Mouse (Mus musculus) common myeloid progenitor, adult 5-6 weeks (primary cell): ENCODE measurements around the gene Ntn4. TPM values are rescaled to one million over a fixed set of nuclear protein-coding genes. Genes with fewer than 3 reads are reported as not detected.

Source experiments
- ATAC-seq: replicated peaks from 2 replicates; pipeline ENCODE4 v1.8.0; 2016; ENCODE audit warnings: low read depth, mild to moderate bottlenecking, moderate TSS enrichment, inconsistent platforms; ENCODE audit not compliant: poor library complexity, severe bottlenecking
- total RNA-seq: library from RNA; stranded (forward); fragments of 200-1000, 187-1606 nt; gene quantifications from 2 replicates; pipeline ENCODE4 v1.2.3, GENCODE M21; 2017

Gene Ntn4
- total RNA-seq, 1 experiment from 2014 or later, result 4.8 TPM

DNA sequence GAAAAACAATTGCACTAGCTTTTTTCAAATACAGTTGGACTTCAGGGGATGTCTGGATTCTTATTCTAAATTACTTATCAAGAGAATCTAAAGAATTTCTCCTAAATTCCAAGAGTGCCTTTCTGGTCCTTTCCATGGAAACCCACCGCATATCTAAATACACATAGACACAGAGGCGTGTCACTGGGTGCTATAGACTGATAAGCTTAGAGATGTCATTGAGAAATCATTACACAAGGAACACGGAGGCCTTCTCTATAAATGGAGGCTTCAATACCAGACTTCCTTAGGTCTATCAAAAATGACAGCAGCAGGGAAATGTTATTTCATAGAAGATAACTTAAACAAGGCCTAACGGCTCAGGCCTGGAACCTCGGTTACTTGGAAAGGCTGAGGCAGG lies 68.0 kb downstream of the Ntn4 start:
- no peak for ATAC-seq

DNA sequence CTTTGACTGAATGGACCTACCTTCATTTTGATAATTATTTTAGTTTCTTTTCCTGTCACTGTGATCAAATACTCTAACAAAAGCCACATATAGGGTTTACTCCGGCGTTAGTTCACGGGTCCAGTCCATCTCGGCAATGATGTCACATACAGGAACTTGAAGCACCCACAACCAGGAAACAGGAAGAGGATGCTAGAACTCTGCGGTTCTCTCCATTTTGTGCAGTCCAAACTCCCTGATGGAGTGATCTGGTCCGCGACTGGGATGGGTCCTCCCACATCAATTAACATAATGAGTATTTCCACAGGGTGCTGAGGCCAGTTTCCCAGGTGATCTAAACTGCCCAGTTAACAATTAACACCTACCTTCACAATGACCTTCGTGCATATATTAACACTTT lies 69.1 kb downstream of the Ntn4 start:
- ATAC-seq, result 0 out of 2 replicates have a peak, but pooled peaks have one; percentile 47

DNA sequence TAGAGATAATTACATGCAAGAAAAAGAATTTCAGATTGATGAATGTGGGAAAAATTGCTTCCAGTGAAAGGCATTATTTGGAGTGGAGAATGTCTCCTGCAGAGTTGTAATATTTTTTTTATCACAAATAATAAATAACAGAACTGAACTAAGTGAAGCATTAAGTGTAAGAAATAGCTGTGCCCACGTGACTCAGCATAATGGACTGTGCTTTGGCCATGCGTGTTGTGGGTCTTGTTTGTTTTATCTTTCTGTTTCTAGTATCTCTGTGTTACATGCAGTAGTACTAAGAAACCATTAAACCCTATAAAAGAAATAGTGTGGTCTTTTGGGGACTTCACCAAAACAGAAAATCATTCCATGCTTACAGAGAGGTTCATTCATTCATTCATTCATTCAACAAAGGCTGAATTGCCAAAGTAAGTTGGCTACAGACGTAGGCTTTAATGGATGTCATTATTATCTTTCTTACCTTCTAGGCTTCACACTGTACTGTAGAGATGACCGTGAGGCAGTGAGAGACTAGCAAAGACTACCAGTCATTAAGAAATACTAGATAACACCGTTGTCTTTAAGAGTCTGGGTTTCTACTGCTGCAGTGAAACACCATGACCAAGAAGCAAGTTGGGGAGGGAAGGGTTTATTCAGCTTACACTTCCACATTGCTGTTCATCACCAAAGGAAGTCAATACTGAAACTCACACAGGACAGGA lies 81.3 kb downstream of the Ntn4 start:
- ATAC-seq, result no peak

DNA sequence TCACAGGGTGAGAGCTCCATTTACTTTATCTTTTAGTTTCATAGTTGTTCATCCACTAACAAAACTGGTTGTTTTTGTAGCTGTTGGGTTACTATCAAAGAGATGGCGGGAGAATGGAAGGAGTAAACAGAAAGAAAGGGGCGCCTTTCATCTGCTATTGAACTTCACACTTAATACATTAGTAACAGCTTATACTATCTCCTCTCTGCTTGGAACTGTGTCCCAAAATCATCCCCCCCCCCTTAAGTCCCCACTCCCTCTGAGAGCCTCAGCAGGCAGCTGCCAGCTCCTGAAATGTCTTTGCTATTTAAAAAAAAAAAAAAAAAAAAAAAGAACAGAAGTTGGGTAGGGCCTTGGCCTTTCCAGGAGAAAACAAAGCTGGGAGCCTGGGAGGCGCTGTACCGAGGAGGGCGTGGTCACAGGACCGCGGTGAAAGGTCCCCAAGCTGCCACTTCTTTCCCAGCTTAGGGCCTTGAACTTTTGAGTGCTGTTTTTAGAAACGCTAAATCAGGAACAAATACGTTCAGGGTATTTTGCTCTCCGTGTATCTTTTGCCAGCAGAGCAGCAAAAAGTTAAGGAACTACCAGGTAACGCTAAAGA lies 83.6 kb downstream of the Ntn4 start:
- 0 out of 2 replicates have a peak, but pooled peaks have one; percentile 36 for ATAC-seq

DNA sequence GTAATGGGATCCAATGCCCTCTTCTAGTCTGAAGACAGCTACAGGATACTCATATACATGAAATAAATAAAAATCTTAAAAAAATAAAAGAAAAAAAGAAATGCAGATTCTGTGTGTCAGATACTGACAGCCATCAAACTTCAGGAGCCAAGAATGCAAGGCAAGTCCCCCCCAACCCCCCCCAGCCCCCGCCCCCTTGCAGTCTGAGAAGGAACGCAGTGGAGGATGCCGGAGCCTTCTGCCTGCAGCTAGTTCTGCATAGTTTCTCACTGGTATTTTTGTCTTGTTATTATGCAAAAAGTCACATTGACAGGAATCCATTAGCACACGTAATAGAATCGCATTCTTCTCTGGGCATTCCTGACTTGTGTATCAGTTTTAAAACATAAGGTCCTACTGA lies 87.7 kb downstream of the Ntn4 start:
- no peak for ATAC-seq

DNA sequence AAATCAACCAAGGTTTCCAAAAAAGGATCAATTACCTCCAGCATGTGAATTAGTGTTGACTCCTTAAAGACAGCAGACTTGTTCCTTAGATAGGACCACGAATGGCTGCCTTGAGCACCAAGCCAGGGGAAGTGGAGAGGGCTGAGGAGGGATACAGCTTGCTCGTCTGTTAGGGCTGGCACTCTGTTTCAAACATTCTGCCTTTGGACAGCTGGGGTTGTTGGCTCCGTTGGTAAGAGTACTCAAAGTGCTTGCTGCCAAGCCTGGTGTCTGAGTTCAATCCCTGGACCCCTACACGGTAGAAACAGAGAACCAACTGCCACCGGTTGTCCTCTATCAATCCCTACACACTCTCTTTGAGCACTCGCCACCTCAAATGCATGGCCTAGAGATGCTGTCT lies 90.0 kb downstream of the Ntn4 start:
- ATAC-seq, result no peak

DNA sequence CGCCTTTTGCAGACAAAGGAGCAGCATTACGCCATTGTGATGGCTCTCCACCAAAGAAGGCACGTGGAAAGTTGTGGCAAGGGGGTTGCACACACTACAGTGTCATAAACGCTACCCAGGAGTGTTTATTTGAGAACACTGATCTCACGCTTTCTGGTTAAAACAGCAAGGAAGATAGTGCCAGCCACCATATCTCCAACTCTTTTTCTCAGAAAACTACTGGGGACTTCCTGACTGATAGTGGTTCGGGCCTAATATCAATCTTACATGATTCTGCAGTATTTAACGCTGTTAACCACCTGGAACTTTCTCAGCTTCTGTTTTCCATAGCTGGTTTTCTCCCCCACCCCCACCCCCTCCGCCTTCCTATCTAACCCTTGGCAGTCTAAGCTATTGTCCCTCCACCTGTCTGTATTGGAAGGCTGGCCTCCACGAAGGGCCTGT lies 90.8 kb downstream of the Ntn4 start:
- ATAC-seq, result peak; percentile 82

DNA sequence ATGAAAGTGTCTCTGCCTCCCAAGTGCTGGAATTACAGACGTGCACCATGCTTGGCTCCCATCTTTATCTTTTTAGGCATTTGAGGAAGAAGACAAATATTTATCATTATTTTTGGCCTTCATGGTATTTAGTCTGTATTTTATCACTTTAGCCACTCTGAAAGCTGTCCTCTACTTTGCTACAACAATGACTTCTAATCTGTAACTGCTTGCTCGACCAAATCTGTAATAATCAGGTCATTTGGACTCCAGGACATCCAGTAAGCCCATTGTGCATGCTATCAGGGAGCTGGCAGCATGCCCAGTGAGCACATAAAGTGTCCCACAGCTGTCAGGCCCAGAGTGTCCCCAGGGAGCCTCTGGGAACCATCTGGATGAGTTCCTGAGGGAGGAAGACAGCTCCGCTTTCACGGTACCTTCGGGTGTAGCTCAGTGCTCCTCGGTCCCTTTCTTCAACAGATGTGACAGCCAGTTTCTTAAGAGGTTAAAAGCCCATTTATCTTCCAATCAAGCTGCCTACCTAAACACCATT lies 95.7 kb downstream of the Ntn4 start:
- ATAC-seq, result no peak

DNA sequence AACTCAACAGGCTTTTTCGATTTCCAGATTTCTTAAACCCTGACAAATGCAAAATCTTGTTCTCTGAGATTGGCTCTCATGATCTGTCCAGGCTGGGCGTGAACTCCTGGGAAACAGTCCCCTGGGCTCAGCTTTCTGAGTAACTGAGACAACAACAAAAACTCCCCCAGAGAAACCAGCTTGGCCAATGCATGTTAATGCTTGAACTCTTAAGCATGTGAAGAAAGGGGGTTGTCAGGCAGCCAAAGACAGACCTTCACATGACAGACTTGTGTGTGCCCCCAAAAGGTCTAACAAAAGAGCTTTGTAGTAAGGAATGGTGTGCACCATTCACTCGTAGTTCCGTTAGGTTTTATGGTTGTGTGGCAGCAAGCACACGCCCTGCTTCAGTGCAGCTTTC lies 96.6 kb downstream of the Ntn4 start:
- ATAC-seq, result no peak

DNA sequence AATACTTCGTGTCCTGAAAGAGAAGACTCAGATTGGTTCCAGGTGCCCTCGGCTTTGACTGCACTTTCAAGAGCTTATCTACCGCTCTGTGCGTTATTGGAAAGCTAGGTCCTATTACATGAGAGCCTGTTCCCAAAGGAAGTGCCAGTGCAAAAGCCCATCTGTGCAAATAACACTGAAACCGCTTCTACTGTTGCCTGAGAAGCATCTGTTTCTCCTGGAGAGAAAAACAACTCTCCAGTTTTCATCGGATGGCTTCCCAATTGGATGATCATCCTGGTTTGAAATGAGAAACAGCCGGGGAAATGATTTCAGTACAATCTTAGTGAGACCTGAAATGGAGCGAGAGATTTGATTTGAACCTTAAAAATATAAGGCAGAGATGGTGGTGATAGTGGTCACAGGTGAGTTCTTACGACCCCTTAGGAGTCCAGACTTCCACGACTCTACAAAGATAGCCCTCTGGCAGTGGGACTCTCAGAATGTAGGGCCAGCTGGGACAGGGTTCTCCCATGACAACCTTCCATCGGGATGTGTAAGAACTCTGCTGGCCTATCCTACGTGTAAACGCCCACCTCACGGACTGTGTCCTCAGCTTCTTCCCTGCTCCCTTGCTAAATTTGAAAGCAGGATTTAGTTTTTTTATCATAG lies 101.1 kb downstream of the Ntn4 start:
- no peak for ATAC-seq

DNA sequence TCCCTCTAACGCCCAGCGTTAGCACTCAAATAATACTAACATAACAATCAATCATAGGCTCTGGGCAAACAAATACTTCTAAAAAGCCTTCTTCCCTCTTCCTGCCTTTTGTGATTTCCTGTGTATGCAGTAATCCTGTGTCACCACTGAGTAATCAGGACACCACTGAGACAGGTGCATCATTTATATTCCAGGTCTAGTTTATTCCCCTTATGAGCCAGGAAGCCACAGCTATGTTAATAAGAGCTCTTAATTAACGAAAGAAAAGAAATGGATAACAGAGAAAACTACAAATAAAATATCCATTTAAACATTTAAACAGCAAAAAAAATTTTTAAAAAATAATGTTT lies 101.6 kb downstream of the Ntn4 start:
- no peak for ATAC-seq

DNA sequence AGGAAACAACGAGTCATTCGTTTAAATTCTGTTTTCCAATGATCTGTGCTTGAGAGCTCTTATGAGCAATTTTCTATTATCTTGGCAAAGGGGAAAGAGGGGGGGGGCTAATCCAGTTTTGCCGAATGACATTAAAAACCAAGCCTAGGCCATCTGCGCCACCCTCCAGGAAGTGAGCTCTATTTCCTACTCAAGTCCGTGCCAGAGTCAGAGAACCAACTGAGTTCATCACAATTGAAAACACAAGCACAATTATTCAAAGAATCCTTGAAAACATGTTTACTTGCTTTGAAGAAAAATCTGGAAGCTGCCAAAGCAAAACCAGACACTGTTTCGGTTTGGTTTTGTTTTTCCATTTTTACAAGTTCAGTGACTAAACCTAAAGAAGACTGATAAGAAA lies 102.1 kb downstream of the Ntn4 start:
- ATAC-seq, result peak; percentile 56; the same call in 1 of the 2 replicates

DNA sequence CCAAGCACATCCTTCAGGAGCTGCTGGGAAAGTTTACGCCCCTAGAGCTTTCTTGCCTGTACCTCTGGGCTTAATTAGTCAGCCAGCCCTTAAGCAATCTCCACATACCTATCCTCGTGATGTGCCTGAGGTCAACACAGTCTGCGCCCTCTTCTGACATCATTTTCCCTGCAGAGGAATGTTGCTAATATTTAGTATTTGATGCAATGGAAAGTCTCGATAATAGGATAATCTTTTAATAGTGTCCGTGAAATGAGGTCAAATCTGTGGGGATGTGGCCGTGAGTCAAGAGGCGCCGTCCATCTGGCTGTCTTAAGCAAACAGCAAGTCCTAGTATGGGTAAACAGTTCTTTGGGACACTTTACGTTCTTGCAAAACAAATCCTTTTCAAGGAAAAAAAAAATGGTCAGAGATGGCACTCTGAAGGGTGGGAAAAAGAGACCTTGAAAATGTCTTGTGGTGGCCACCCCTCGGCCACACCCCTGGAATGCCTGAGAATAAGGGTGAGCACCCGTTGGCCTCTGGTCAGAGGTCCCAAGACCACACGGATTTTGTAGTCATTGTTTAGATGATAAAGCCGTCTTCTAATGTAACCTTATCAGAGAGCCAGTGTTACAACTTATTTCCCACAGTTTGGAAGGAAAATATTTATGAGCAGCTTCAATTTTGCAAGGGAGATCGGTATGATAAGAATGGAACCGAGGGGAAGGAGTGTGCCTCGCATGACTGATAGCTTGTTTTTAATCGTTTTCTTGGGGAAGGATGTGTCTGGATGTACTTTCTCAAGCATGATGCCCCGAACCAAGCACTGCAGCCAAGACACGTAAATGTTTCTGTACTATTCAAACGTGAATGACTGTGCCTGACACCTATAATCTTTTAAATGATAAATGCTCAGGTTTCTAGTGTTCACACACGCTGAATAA lies 109.0 kb downstream of the Ntn4 start:
- no peak for ATAC-seq

DNA sequence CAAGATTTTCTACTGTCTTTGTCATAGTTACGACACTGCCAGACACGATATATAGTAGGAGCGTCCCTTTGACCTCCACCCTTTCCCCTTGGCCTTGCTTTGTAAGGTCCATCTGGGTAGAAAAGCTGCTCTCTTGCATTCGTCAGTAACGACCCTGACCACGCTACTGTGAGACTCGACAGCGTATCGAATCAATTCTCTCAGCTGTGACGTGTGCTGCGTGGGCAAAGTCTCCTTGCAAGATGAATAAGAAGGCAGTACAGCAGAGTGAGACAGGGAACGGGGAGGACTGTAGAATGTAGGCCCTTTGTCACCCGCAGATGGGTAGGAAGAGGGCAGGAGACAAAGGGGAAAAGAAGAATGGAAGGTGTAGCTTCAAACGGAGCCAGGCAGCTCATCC lies 110.8 kb downstream of the Ntn4 start:
- ATAC-seq, result no peak

DNA sequence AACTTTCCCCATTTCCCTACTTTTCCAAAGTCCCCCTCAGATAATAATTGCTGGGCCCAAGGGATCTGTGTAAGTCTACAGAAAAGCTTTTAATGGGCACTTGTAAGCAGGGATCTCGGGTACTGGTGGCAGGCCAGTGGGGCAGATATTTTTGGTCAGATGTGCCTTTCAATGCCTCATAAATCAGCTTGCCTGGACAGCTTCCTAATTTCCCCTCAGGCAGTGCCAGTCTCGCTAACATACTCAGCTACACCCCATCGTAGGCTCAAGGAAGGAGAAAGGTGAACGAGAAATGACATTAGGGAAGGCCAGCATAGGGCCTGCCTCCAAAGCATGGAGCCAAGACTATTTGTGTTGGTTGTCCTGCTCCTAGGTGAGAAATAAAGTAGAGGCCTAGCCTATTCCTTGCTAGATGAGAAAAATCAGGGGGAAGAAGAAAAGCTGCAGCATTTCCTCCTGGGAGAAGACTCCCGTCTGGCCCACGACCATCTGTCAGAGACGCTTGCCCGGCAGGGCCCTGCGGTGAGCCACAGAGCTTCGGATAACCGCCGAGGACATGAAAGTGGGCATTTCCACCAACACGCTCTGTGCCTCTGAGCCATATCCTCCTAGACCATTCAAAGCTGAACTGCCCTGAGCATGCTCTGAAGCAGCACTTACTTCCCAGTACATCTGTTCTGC lies 113.4 kb downstream of the Ntn4 start:
- peak; percentile 61 for ATAC-seq

DNA sequence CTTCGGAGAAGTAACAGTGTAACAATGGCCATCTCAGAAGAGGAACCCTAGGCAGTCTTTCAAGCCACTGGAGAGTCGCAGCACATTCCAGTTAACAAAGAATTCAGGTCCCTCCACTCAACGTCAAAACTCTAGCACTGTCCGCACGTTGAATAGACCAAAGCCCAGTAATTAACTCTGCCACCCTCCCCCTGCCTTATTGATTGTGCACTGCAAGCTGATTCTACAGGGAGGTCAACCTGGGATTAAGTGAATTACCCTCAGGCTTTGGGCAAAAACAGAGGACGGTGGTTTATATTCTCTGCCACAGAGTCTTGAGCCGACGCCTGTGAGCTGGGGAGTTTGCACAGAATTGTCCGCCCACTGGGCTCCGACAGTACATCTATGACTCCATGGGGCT lies 115.7 kb downstream of the Ntn4 start:
- ATAC-seq, result no peak

DNA sequence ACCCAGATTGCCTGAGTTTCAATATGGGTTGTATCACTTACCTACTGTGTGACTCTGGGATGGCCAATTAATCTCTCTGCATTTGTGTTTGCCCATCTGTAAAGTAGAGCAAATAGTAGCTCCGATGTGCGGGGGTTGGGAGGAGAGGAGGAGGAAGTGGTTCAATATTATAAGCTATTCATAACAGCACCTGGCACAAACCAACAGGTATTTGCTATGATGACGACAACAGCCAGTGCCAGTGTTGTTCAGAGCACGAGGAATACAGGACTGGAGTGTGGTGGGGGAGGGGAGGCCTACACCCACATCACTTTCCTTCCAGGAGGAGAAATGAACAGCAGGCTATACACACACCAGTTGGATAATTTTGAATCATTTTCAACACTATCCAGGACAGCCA lies 119.2 kb downstream of the Ntn4 start:
- no peak for ATAC-seq

DNA sequence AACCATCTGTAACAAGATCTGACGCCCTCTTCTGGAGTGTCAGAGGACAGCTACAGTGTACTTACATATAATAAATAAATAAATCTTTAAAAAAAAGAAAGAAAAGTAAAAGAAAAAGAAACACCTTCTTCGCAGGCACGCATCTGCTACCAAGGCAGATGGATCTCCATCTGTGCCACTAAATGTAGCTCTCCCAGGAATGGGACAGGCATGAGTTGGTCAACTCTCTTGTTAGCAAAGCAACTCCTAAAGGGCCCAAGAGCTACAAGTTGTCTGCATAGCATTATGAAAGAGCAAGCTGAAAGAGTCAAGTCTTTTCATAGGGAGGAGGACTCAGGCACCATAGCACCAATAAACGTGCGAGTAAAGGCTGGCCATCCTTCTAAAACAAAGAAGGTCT lies 119.9 kb downstream of the Ntn4 start:
- ATAC-seq, result no peak

DNA sequence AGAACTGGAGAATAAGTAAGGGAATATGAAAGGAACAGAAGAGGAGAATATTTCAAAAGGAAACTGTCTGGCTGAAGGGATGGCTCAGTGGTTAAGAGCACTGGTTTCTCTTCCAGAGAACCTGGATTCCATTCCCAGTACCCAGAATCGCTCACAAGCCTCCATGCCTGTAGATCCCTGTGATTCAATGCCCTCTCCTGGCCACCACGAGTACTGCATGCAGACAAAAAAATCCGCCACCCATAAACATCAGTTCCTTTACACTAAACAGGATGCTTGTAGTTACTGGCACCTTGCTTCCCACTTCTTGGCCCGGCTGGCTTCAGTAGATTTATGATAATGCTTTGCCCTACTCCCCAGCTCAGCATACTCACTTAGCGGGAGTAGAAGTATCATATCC lies 122.6 kb downstream of the Ntn4 start:
- ATAC-seq, result peak; percentile 75

DNA sequence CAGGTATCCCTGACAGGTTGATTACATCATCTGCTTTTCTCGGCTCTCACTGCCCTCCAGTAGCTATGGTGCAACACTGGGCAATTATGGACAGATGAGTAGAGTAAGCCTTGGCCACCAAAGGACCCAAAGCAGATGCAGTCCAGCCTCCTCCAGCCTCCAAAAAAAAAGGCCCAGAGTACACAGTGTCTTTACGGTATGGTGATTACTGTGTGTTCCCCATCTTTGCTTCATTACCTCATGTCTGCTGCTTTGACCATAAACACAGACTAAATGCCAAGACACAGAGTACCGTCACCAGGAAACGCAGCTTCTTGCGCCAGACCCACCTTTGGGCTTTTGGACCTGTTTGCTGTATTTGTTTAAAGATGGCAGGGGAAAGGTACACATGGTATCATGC lies 125.7 kb downstream of the Ntn4 start:
- ATAC-seq, result no peak
